Mouse (Mus musculus) megakaryocyte-erythroid progenitor cell, adult 5-6 weeks (primary cell): ENCODE data around the gene Tmem91. TPM values are rescaled to one million over a fixed set of nuclear protein-coding genes. Genes with fewer than 3 reads are reported as not detected.

ENCODE experiments used
- ATAC-seq: replicated peaks from 2 replicates; pipeline ENCODE4 v1.8.0; 2016; ENCODE audit warnings: mild to moderate bottlenecking, inconsistent platforms; ENCODE audit not compliant: severe bottlenecking, poor library complexity, low FRiP score, low TSS enrichment
- total RNA-seq, 2 experiments: library from RNA; stranded (forward) in 1 of 2; stranded (reverse) in 1 of 2; fragments of 200-1000, 215-1000 nt in 1 of 2; fragments of >200 nt in 1 of 2; fragmentation: Nextera tagmentation in 1 of 2; gene quantifications; 2 replicates each; pipeline ENCODE4 v1.2.3; 2014 to 2017

The Tmem91 gene
- total RNA-seq, 2 experiments from 2014 or later, result 2.2 TPM; not detected in 1

- no peak for ATAC-seq
Measured at GRCm38 (mm10) chr7:25676085-25676781, 1.3 kb upstream of the Tmem91 start.

- ATAC-seq, result no peak
Measured at GRCm38 (mm10) chr7:25675405-25675804, 439 bp upstream of the Tmem91 start.

GRCm38 (mm10) chr7:25674297-25674696 is 669 bp downstream of the Tmem91 start:
- 0 out of 2 replicates have a peak, but pooled peaks have one; percentile 16 for ATAC-seq

GRCm38 (mm10) chr7:25672442-25672841 is 2.5 kb downstream of the Tmem91 start:
- no peak for ATAC-seq

- ATAC-seq, result no peak
Measured at GRCm38 (mm10) chr7:25671686-25672085, 3.3 kb downstream of the Tmem91 start.

- no peak for ATAC-seq
Measured at GRCm38 (mm10) chr7:25670096-25670495, 4.9 kb downstream of the Tmem91 start.

GRCm38 (mm10) chr7:25669631-25670030 is 5.3 kb downstream of the Tmem91 start:
- no peak for ATAC-seq

GRCm38 (mm10) chr7:25669158-25669557 is 5.8 kb downstream of the Tmem91 start:
- no peak for ATAC-seq

GRCm38 (mm10) chr7:25666381-25666780 is 8.6 kb downstream of the Tmem91 start:
- no peak for ATAC-seq

- ATAC-seq, result peak; percentile 93
Measured at GRCm38 (mm10) chr7:25658657-25659472, 16.1 kb downstream of the Tmem91 start, which contains the start of the genes Bckdha and Exosc5. Bckdha (minus strand) TSS chr7:25658981. Exosc5 (plus strand) TSS chr7:25659164.

GRCm38 (mm10) chr7:25657785-25658184 is 17.2 kb downstream of the Tmem91 start:
- no peak for ATAC-seq

- ATAC-seq, result no peak
Measured at GRCm38 (mm10) chr7:25655601-25656428, 19.2 kb downstream of the Tmem91 start.

- ATAC-seq, result no peak
Measured at GRCm38 (mm10) chr7:25652244-25652759, 22.7 kb downstream of the Tmem91 start.

- ATAC-seq, result peak; percentile 48
Measured at GRCm38 (mm10) chr7:25651281-25651680, 23.7 kb downstream of the Tmem91 start.

GRCm38 (mm10) chr7:25649839-25650238 is 25.1 kb downstream of the Tmem91 start:
- peak; percentile 49 for ATAC-seq

- ATAC-seq, result peak; percentile 46; the same call in 1 of the 2 replicates
Measured at GRCm38 (mm10) chr7:25647574-25648123, 27.3 kb downstream of the Tmem91 start.

GRCm38 (mm10) chr7:25645074-25645473 is 29.9 kb downstream of the Tmem91 start:
- no peak for ATAC-seq

- no peak for ATAC-seq
Measured at GRCm38 (mm10) chr7:25644631-25645030, 30.3 kb downstream of the Tmem91 start.

- no peak for ATAC-seq
Measured at GRCm38 (mm10) chr7:25644136-25644535, 30.8 kb downstream of the Tmem91 start.
